Mouse (Mus musculus) inflammation-experienced regulatory T-cells (primary cell): ENCODE data around the gene Gm21190. TPM values are rescaled to one million over a fixed set of nuclear protein-coding genes. Genes with fewer than 3 reads are reported as not detected.

Source experiments
- polyA plus RNA-seq, 2 experiments: library from polyadenylated mRNA; unstranded; fragments of 100-300 nt; shearing (Covaris generic); gene quantifications; one replicate each; pipeline ENCODE4 v1.2.1; 2017

The Gm21190 gene
- not detected for polyA plus RNA-seq

GRCm38 (mm10) chr5:15529122-15529521 lies at the start of gene Gm21190:
TSS of gene Gm21190 (minus strand) at chr5:15529222.

DNA sequence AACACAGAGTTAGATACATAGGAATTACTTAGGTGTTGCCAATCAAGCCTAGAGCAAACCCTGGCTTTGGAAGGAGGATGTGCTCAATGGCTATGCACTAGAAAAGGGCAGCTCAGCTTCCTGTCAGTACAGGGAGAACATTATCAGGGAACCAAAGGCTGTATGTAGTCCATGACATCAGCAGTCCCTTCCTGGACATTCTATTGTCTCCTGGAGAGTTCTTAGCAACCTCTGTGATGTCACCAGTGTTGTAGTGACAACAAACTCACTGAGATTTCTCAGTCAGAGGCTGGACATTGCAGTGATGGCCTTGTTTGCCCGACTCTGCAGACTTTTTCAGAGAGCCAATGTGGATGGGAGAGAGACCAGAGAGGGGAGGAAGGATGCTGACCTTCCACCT lies 48.0 kb upstream of the Gm21190 start, which contains the start of gene Gm21083:
TSS of gene Gm21083 (plus strand) at position 301 of the 400 bp plus-strand sequence.

GRCm38 (mm10) chr5:15476423-15476822 lies 52.6 kb downstream of the Gm21190 start, which contains the start of gene Gm21149:
TSS of gene Gm21149 (minus strand) at chr5:15476523.

Other genes with a start within 250 kb of the Gm21190 start
- not detected for gene Gm21149, start 52.7 kb downstream of the Gm21190 start, polyA plus RNA-seq
- gene Gm21083, start 48.1 kb upstream of the Gm21190 start, polyA plus RNA-seq: not detected
- gene Speer4d, start 89.8 kb upstream of the Gm21190 start, polyA plus RNA-seq: under 1 TPM in 1 of 2 experiments, not detected in 1; 0.76 TPM
- gene 4930572O03Rik, start 127.8 kb upstream of the Gm21190 start, polyA plus RNA-seq: not detected
- not detected for gene Speer4c, start 185.0 kb upstream of the Gm21190 start, polyA plus RNA-seq